Comparison of ENCODE assay signal across 10 mouse cellular contexts in the genomic region with DNA sequence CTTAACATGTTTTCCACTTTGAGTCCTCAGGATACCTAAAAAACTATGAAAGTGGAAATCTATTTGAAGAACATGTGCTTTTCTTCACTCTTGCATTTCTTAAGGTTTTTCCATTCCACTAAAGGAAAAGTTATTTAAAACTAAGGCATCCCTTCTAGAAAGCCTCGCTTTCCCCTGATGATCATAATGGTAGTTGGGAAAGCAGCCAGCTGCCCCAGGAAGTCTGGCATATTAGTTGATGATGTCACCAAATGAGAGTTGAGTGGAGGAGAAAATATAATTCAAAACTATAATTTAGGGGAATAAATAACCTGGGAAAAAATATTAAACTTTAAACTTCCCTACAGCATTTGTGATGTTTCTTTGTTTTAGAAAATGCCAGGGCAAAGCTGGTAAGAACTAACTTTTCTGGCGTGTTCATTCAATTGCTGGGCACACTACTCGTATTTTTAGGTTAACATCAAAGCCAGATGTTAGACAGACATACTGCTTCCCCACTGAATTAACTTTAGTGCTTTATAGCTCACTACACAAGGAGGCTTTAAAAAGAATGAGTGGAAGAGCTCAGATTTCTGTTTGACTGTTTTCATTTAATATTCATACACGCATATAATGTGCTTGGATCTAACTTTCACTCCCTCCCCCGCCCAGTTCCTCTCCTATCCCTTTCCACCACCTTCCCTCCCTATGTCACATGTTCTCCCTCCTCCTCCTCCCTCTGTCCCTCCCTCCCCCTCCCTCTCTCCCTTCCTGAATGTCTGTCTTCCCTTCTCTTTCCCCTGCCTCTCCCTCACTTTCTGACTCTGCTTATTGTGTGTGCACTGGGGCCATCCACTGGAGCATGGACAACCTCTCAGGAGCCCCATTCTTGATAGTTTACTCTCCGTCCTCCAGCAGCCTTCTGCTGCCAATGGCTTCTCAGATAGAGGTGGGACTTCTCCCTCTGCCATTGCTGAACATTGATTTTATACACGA. TPM values are rescaled to one million over a fixed set of nuclear protein-coding genes. Genes with fewer than 3 reads are reported as not detected.
DNase-seq lines count a peak whose midpoint lies in the region; ATAC-seq and TF ChIP-seq lines count a peak whose summit lies in the region.
"Had no signal": no experiment of that assay in that cellular context is flagged by ENCODE, and none has a peak within 500 bp of the region (broad histone marks: within the 10 kb centered on the region; RNA-seq: fewer than 3 reads in every experiment).

No protein-coding gene starts in this region.

- no peaks in the 10 kb centered on the region for H3K27me3 ChIP-seq in kidney, embryonic 14.5 days (ENCODE audit: control insufficient read depth, insufficient read depth, low read length)
- H3K27me3 ChIP-seq in kidney, adult 2 months (replicated peaks; ENCODE audit: control insufficient read depth, insufficient read depth, low read length), result no peaks in the 10 kb centered on the region
- no peaks in the 10 kb centered on the region for H3K27me3 ChIP-seq in limb, embryonic 11.5 days (ENCODE audit: control insufficient read depth, insufficient read depth, low read length)

- H3K4me3 ChIP-seq in kidney, embryonic 14.5 days (ENCODE audit: low read length), result no peak overlapping the region
- no peak overlapping the region for H3K4me3 ChIP-seq in kidney, adult 2 months (ENCODE audit: insufficient read depth, low read depth, low read length)
- no peak overlapping the region for H3K4me3 ChIP-seq in brown adipose tissue, adult 24 weeks (ENCODE audit: insufficient read depth, low read depth, low read length)
- H3K4me3 ChIP-seq in limb, embryonic 11.5 days (ENCODE audit: low read depth, low read length), result no peak overlapping the region

- ATAC-seq in kidney, embryonic 14.5 days (ENCODE audit: low FRiP score, low TSS enrichment), result peak; percentile 39; the same call in 1 of the 2 replicates
- ATAC-seq in limb, embryonic 11.5 days (ENCODE audit: insufficient number of reproducible peaks, low FRiP score, low TSS enrichment, low read depth), result peak; percentile 67; the same call in 1 of the 2 replicates
- ATAC-seq: liver, postnatal 0 days had no signal

- H3K27ac ChIP-seq in kidney, embryonic 14.5 days (ENCODE audit: low read depth, low read length), result no peak overlapping the region
- no peak overlapping the region for H3K27ac ChIP-seq in kidney, adult 2 months (ENCODE audit: insufficient read depth, low read depth, low read length)
- H3K27ac ChIP-seq in brown adipose tissue, adult 24 weeks (replicated peaks; ENCODE audit: low read depth, low read length), result peak overlapping the region; percentile 43; the same call in 1 of the 2 replicates
- H3K27ac ChIP-seq in limb, embryonic 11.5 days (replicated peaks; ENCODE audit: low read depth, low read length), result no peak overlapping the region

- no peaks in the 10 kb centered on the region for H3K9me3 ChIP-seq in kidney, embryonic 14.5 days (ENCODE audit: control insufficient read depth, low read length)
- H3K9me3 ChIP-seq in limb, embryonic 11.5 days (ENCODE audit: control insufficient read depth, low read length), result no peaks in the 10 kb centered on the region

- TF ChIP-seq POLR2A in kidney, adult 2 months (IDR thresholded peaks at IDR 0.05; ENCODE audit: low read depth, low read length), result no peak

- no peak overlapping the region for H3K9ac ChIP-seq in kidney, embryonic 14.5 days (ENCODE audit: low read depth, low read length)
- H3K9ac ChIP-seq in limb, embryonic 11.5 days (ENCODE audit: low read length), result no peak overlapping the region
- H3K9ac ChIP-seq: liver, postnatal 0 days had no signal

- no peaks in the 10 kb centered on the region for H3K36me3 ChIP-seq in kidney, embryonic 14.5 days (ENCODE audit: control insufficient read depth, insufficient read depth, low read length)
- no peaks in the 10 kb centered on the region for H3K36me3 ChIP-seq in kidney, adult 2 months (ENCODE audit: control insufficient read depth, insufficient read depth, low read length)
- H3K36me3 ChIP-seq in limb, embryonic 11.5 days (ENCODE audit: control insufficient read depth, insufficient read depth, low read length), result no peaks in the 10 kb centered on the region

- peak; percentile 34 to 37 for DNase-seq in cerebellum, postnatal 10 days
- DNase-seq in cerebellum, adult 9-10 months, result no peak
- no peak for DNase-seq in kidney, adult 2 months
- DNase-seq in limb, embryonic 11.5 days (ENCODE audit: low spot score), result no peak
- DNase-seq in layer of hippocampus, postnatal 25 days (ENCODE audit: extremely low spot score in 1 of 2, low spot score in 1 of 2), result no peak
- DNase-seq in T-cell, adult 2 months (ENCODE audit: low spot score), result no peak
- DNase-seq: cerebellum, adult 18-20 months; liver, postnatal 0 days had no signal

- H3K4me2 ChIP-seq in kidney, embryonic 14.5 days (replicated peaks; ENCODE audit: low read depth, low read length), result no peak overlapping the region
- no peak overlapping the region for H3K4me2 ChIP-seq in limb, embryonic 11.5 days (ENCODE audit: low read depth, severe bottlenecking)

- no peak for TF ChIP-seq CTCF in kidney, adult 2 months (conservative IDR thresholded peaks at IDR 0.05; ENCODE audit: insufficient read depth, insufficient read length, low read depth, low read length)

- H3K4me1 ChIP-seq in kidney, embryonic 14.5 days (ENCODE audit: control insufficient read depth, insufficient read depth, low read length), result no peaks in the 10 kb centered on the region
- H3K4me1 ChIP-seq in kidney, adult 2 months (ENCODE audit: control insufficient read depth, insufficient read depth, low read length), result no peaks in the 10 kb centered on the region
- H3K4me1 ChIP-seq in brown adipose tissue, adult 24 weeks (ENCODE audit: control insufficient read depth, insufficient read depth, insufficient read length, low read length), result peaks cover 2% of the 10 kb centered on the region; the same call in 1 of the 2 replicates
- H3K4me1 ChIP-seq in limb, embryonic 11.5 days (ENCODE audit: control insufficient read depth, insufficient read depth, low read length), result no peaks in the 10 kb centered on the region

- WGBS in kidney, embryonic 14.5 days, result 59% methylated on average over 7 of the region's 7 CpGs
- 60% methylated on average over 7 of the region's 7 CpGs for WGBS in kidney, adult 2 months
- WGBS in limb, embryonic 11.5 days, result 49% methylated on average over 7 of the region's 7 CpGs

RNA-seq across cellular contexts. Expression of gene 2010111I01Rik, which starts 58.8 kb away (rescaled TPM):
- polyA plus RNA-seq in kidney, embryonic 14.5 days (2014; fragmentation: Nextera tagmentation; extraction: Ambion mirVana), result 132 and 153 TPM in 2 replicates
- 84.5 and 94.1 TPM in 2 replicates for polyA plus RNA-seq in kidney, adult 2 months (2012; rRNA removed)
- polyA plus RNA-seq in brown adipose tissue, adult 24 weeks (2012; ENCODE audit: insufficient read depth, insufficient read length, missing spikeins), result 10.7 and 24.7 TPM in 2 replicates
- 132 and 134 TPM in 2 replicates for polyA plus RNA-seq in limb, embryonic 11.5 days (2014; fragmentation: Nextera tagmentation; extraction: Ambion mirVana)
- 10 to 100 TPM; 70.6 to 82.7 TPM for total RNA-seq in layer of hippocampus, postnatal 25 days (2021)

Comparison
In these comparisons a context has a peak if more than half of its experiments do, and no peak if none do; other contexts are left out.
1. DNase-seq: peak in cerebellum, postnatal 10 days (2 of 2); none in cerebellum, adult 9-10 months (single experiment), kidney, adult 2 months (single experiment), limb, embryonic 11.5 days (single experiment), layer of hippocampus, postnatal 25 days (0 of 2) and T-cell, adult 2 months (single experiment).